Mouse (Mus musculus) testis, postnatal 14 days (tissue): ENCODE measurements around the gene St8sia1.

Experiments
- DNase-seq: peaks from one replicate; pipeline ENCODE4 v3.0.0; 2021; ENCODE audit warnings: low spot score

The St8sia1 gene

DNA sequence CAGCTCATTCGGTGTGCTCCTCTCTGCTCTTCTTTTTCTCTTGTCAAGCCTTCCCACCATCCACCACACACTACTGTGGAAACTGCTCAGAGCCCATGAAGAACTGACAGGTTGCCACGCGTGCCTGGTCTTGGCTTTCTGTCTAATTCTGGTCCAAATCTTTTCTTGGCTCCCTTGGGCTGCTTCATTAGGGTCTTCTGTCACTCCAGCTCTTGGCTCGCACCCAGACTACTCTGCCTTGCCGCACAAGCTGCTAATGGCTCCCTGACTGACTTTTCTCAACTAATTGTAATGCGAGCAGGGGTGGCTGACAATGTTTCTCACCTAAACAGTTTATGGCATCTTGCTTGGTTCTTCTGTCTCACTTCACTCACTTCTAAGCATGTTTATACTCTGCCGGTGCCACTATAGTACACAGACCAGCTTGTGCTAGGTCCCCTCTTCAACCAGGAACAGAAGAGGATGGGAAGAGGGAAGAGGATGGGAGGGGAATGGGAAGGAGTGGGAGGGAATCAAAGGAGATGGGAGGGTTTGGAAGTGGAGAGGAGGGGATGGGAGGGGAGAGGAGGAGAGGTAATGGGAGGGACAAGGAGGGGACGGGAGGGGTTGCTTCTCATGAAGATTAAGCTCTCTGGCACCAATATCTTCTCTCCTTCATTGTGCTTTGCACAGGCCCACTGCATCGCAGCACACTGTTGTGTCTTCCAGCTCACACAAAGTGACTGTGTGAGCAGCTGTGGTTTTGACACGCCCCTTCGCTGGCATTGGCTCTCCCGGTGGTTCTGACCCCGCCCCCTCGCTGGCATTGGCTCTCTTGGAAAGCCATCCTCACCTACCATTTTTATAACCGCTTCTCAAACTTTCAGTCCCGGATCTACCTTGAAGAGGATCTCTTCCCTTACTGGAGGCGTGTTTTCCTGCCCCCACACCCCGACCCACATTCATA, 175.9 kb downstream of the St8sia1 start:
- peak; percentile 66 for DNase-seq

- no peak for DNase-seq
These were observed 178.1 kb downstream of the St8sia1 start for GRCm38 (mm10) chr6:142786106-142786505.

DNA sequence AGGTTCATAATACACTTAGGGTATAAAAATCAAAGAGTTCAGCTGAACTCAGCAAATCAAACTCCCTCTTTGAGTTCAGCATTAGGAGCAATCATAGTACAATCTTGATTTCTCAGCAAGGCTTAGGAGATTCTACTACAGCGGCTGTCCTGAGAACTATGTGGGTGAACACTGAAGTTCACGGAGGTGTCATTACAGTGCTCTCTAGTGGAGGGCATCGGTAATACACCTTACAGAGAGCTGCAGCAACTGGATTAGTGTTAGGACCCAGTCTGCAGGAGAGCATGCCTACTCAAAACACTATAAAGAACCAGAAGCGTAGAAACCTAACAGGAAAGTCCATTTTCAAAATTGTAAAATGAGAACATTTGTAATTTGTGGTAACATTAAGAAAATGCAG, 178.9 kb downstream of the St8sia1 start:
- DNase-seq = peak; percentile 48

DNA sequence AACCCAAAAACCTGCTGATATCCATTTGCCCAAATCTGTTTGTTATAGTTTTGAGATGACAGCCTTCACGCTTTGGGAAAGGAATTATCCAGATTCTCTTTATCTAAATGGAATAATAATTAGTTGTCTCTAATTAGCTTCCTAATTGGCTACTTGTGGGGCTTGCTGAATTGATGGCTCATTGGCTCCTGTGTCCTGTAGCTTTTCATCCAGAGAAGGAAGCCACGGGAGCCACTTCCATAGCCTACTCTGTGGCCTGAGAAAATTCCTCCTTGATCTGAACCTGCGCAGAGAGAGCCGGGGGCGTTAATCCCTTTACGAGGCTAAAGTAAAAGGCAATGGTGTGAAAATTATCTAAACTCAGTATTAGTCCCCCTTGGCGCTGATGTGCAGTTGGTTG, 183.0 kb downstream of the St8sia1 start:
- DNase-seq = no peak

- DNase-seq = no peak
These were observed 183.6 kb downstream of the St8sia1 start for GRCm38 (mm10) chr6:142780574-142781033.

DNA sequence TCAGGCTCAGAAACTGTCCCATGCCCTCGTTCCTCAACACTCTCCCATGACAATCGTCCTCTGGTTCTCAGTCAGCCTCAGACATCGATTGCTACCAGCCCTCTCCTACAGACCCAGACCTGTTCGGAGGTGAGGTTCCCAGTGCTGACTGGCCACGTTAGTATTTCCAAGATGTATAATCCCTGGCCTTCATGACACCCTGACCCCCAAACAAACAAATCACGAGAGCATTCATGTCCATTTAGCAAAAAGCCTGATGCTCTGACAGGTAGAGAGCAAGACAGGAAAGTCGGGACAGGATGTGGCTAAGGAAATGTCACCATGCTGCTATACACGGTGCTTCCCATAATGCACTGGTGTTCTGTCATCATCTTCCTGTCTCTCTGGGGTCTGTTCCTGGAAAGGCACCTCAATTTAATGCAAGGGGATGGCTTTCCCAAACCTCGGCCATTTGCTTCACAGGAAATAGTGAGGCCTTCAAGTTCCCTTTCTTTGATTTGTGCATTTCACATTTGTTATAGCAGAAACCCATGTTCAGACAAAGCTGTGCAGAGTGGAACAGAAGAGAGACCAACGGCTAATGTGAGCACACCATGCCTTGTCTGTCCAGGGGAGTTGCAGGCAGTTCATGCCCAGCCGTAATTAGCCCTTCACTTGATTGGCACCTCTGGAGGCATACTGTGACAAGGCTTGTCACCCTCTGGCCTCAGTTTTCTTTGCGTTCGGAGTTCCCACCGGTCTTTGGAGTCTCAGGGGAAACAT, 184.3 kb downstream of the St8sia1 start:
- DNase-seq = no peak

DNA sequence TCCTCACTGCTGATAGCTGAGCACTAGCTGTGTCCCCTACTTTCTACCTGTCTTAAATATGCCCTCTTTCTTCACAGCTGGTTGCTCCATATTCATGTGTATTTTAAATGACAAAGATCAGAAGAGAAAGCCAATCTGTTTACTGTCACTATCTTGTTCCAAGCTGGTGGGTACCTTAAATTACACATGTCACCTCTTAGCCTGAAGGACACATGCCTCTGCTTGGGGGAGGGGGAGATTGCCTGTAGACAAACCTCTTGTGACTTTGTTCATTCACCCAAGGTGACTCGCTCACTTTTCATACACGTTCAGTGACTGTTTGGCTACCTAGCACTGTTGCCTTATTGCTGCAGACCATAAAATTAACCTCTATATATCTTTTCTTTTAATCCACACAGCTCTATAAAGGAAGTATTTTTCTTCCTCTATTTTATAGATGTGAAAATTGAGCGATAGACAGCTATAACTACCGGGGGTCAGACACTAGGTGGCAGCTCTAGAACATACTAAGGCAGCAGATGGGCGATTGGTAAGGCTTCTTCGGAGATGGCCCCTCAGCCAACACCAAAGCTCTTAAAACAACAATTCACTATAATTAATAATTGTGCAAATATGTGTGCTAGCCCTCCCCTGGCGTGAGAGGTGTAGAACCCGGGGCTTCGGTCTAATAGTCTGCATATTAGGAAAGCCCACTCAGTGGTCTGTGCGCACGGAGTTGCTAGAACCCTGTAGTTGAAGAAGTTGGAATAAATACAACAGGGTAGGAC, 185.0 kb downstream of the St8sia1 start:
- DNase-seq = no peak

GRCm38 (mm10) chr6:142776935-142777334, 187.3 kb downstream of the St8sia1 start:
- no peak for DNase-seq

GRCm38 (mm10) chr6:142773566-142773965, 190.7 kb downstream of the St8sia1 start:
- no peak for DNase-seq

DNA sequence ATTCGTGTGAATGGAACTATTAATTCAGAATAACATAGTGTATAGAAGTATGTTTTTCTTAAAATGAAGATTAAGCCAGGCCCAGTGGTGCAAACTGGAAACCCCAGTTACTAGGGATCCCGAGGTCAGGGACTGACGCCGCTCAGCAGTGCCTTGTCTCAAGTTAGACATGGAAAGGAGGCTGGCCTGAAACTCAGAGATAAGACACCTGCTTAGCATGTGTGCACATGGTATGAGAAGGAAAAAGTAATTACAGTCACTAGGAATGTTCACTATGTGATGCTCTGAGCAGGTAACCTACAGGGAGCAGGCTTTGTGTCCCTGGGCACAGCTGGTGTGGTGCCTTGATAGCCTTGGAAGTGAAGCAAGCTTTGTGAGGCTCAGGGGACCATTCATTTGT, 192.6 kb downstream of the St8sia1 start:
- no peak for DNase-seq
